Mouse (Mus musculus): ENCODE data around the gene Rps19.
"Not testable (repeated sequence)": the region's sequence is repeated elsewhere in the genome, so short reads cannot be mapped to it uniquely, and the experiment has no call there.

Rps19 gene

GRCm38 (mm10) chr7:24883896-24884692, at the start of gene Rps19:
Gene Rps19 (plus strand): TSS chr7:24884371.
- DNase-seq (ENCODE audit: low read depth) = peak; percentile 100

- DNase-seq (ENCODE audit: low read depth) = peak; percentile 79
These were observed 45.3 kb upstream of the Rps19 start for GRCm38 (mm10) chr7:24838732-24839409.

GRCm38 (mm10) chr7:24839410-24839808, 44.8 kb upstream of the Rps19 start:
- peak; percentile 84 for DNase-seq (ENCODE audit: low read depth)

- no peak for DNase-seq (ENCODE audit: low read depth)
These were observed 43.8 kb upstream of the Rps19 start for GRCm38 (mm10) chr7:24840331-24840730.

GRCm38 (mm10) chr7:24841009-24841408, 43.2 kb upstream of the Rps19 start:
- DNase-seq (ENCODE audit: low read depth) = no peak

GRCm38 (mm10) chr7:24844144-24844543, 40.0 kb upstream of the Rps19 start:
- DNase-seq (ENCODE audit: low read depth) = no peak

GRCm38 (mm10) chr7:24845181-24845580, 39.0 kb upstream of the Rps19 start:
- DNase-seq (ENCODE audit: low read depth) = no peak

GRCm38 (mm10) chr7:24845713-24846112, 38.5 kb upstream of the Rps19 start:
- peak; percentile 98 for DNase-seq (ENCODE audit: low read depth)

- DNase-seq (ENCODE audit: low read depth) = not testable (repeated sequence)
These were observed 37.6 kb upstream of the Rps19 start for GRCm38 (mm10) chr7:24846576-24846975.

- DNase-seq (ENCODE audit: low read depth) = peak; percentile 65
These were observed 34.0 kb upstream of the Rps19 start for GRCm38 (mm10) chr7:24850162-24850561.

- peak; percentile 96 for DNase-seq (ENCODE audit: low read depth)
These were observed 33.3 kb upstream of the Rps19 start for GRCm38 (mm10) chr7:24850899-24851303.

- DNase-seq (ENCODE audit: low read depth) = peak; percentile 61
These were observed 32.4 kb upstream of the Rps19 start for GRCm38 (mm10) chr7:24851596-24852325.

- peak; percentile 97 for DNase-seq (ENCODE audit: low read depth)
These were observed 31.5 kb upstream of the Rps19 start for GRCm38 (mm10) chr7:24852557-24853232.

- no peak for DNase-seq (ENCODE audit: low read depth)
These were observed 31.0 kb upstream of the Rps19 start for GRCm38 (mm10) chr7:24853233-24853563.

- DNase-seq (ENCODE audit: low read depth) = peak; percentile 39
These were observed 30.5 kb upstream of the Rps19 start for GRCm38 (mm10) chr7:24853695-24854094.

GRCm38 (mm10) chr7:24856460-24857120, 27.6 kb upstream of the Rps19 start:
- DNase-seq (ENCODE audit: low read depth) = no peak

GRCm38 (mm10) chr7:24859234-24859633, 24.9 kb upstream of the Rps19 start:
- DNase-seq (ENCODE audit: low read depth) = no peak

GRCm38 (mm10) chr7:24861913-24862312, 22.3 kb upstream of the Rps19 start, which contains the start of gene Gm9844:
Gene Gm9844 (plus strand): TSS chr7:24862213.
- no peak for DNase-seq (ENCODE audit: low read depth)

GRCm38 (mm10) chr7:24862853-24863252, 21.3 kb upstream of the Rps19 start:
- peak; percentile 70 for DNase-seq (ENCODE audit: low read depth)

- no peak for DNase-seq (ENCODE audit: low read depth)
These were observed 20.0 kb upstream of the Rps19 start for GRCm38 (mm10) chr7:24864156-24864555.

GRCm38 (mm10) chr7:24869080-24869479, 15.1 kb upstream of the Rps19 start:
- DNase-seq (ENCODE audit: low read depth) = no peak
